Mouse (Mus musculus): ENCODE data around the gene Iqcd. TPM values are rescaled to one million over a fixed set of nuclear protein-coding genes. Genes with fewer than 3 reads are reported as not detected.

The Iqcd gene
- polyA plus RNA-seq, 1 experiment: not detected

GRCm38 (mm10) chr5:120624427-120624826 is 35.6 kb downstream of the Iqcd start:
- Histone ChIP-seq H3K4me1 (ENCODE audit: control insufficient read depth, insufficient read depth, insufficient read length, low read length) (no peaks in the 10 kb centered on the region), H3K27ac (replicated peaks; ENCODE audit: low read depth, low read length) (no peak overlapping the region), H3K4me3 (ENCODE audit: insufficient read depth, low read depth, low read length) (no peak overlapping the region)

GRCm38 (mm10) chr5:120626399-120626798 is 37.6 kb downstream of the Iqcd start:
- H3K27ac ChIP-seq (replicated peaks; ENCODE audit: low read depth, low read length): no peak overlapping the region
- no peaks in the 10 kb centered on the region for H3K4me1 ChIP-seq (ENCODE audit: control insufficient read depth, insufficient read depth, insufficient read length, low read length)
- no peak overlapping the region for H3K4me3 ChIP-seq (ENCODE audit: insufficient read depth, low read depth, low read length)

GRCm38 (mm10) chr5:120627515-120628300 is 38.9 kb downstream of the Iqcd start:
- no peak overlapping the region for H3K27ac ChIP-seq (replicated peaks; ENCODE audit: low read depth, low read length)
- no peak overlapping the region for H3K4me3 ChIP-seq (ENCODE audit: insufficient read depth, low read depth, low read length)
- H3K4me1 ChIP-seq (ENCODE audit: control insufficient read depth, insufficient read depth, insufficient read length, low read length): no peaks in the 10 kb centered on the region

- H3K4me1 ChIP-seq (ENCODE audit: control insufficient read depth, insufficient read depth, insufficient read length, low read length): no peaks in the 10 kb centered on the region
- H3K4me3 ChIP-seq (ENCODE audit: insufficient read depth, low read depth, low read length): no peak overlapping the region
Measured at GRCm38 (mm10) chr5:120628624-120629023, 39.8 kb downstream of the Iqcd start.

GRCm38 (mm10) chr5:120631128-120631527 is 42.3 kb downstream of the Iqcd start:
- no peak overlapping the region for H3K27ac ChIP-seq (replicated peaks; ENCODE audit: low read depth, low read length)
- no peaks in the 10 kb centered on the region for H3K4me1 ChIP-seq (ENCODE audit: control insufficient read depth, insufficient read depth, insufficient read length, low read length)
- H3K4me3 ChIP-seq (ENCODE audit: insufficient read depth, low read depth, low read length): no peak overlapping the region

More at GRCm38 (mm10) chr5:120628624-120629023, 39.8 kb downstream of the Iqcd start:
- no peak overlapping the region for H3K27ac ChIP-seq (replicated peaks; ENCODE audit: low read depth, low read length)

GRCm38 (mm10) chr5:120631892-120632291 is 43.1 kb downstream of the Iqcd start:
- no peak overlapping the region for H3K4me3 ChIP-seq (ENCODE audit: insufficient read depth, low read depth, low read length)
- no peak overlapping the region for H3K27ac ChIP-seq (replicated peaks; ENCODE audit: low read depth, low read length)
- H3K4me1 ChIP-seq (ENCODE audit: control insufficient read depth, insufficient read depth, insufficient read length, low read length): no peaks in the 10 kb centered on the region

GRCm38 (mm10) chr5:120634131-120634530 is 45.3 kb downstream of the Iqcd start, which contains the start of gene Cfap73:
Cfap73 (minus strand) TSS chr5:120634235.
- no peaks in the 10 kb centered on the region for H3K4me1 ChIP-seq (ENCODE audit: control insufficient read depth, insufficient read depth, insufficient read length, low read length)
- no peak within 1 kb of the TSS for H3K27ac ChIP-seq (replicated peaks; ENCODE audit: low read depth, low read length)
- H3K4me3 ChIP-seq (ENCODE audit: insufficient read depth, low read depth, low read length): no peak within 1 kb of the TSS

GRCm38 (mm10) chr5:120634860-120635259 is 46.0 kb downstream of the Iqcd start:
- Histone ChIP-seq H3K4me3 (ENCODE audit: insufficient read depth, low read depth, low read length) (no peak overlapping the region), H3K4me1 (ENCODE audit: control insufficient read depth, insufficient read depth, insufficient read length, low read length) (no peaks in the 10 kb centered on the region), H3K27ac (replicated peaks; ENCODE audit: low read depth, low read length) (no peak overlapping the region)

GRCm38 (mm10) chr5:120635633-120636032 is 46.8 kb downstream of the Iqcd start:
- H3K4me1 ChIP-seq (ENCODE audit: control insufficient read depth, insufficient read depth, insufficient read length, low read length): no peaks in the 10 kb centered on the region
- no peak overlapping the region for H3K27ac ChIP-seq (replicated peaks; ENCODE audit: low read depth, low read length)
- no peak overlapping the region for H3K4me3 ChIP-seq (ENCODE audit: insufficient read depth, low read depth, low read length)

GRCm38 (mm10) chr5:120640094-120640493 is 51.3 kb downstream of the Iqcd start:
- no peak overlapping the region for H3K27ac ChIP-seq (replicated peaks; ENCODE audit: low read depth, low read length)
- H3K4me1 ChIP-seq (ENCODE audit: control insufficient read depth, insufficient read depth, insufficient read length, low read length): no peaks in the 10 kb centered on the region
- no peak overlapping the region for H3K4me3 ChIP-seq (ENCODE audit: insufficient read depth, low read depth, low read length)

- no peak overlapping the region for H3K27ac ChIP-seq (replicated peaks; ENCODE audit: low read depth, low read length)
- H3K4me1 ChIP-seq (ENCODE audit: control insufficient read depth, insufficient read depth, insufficient read length, low read length): no peaks in the 10 kb centered on the region
- no peak overlapping the region for H3K4me3 ChIP-seq (ENCODE audit: insufficient read depth, low read depth, low read length)
Measured at GRCm38 (mm10) chr5:120643365-120644085, 54.7 kb downstream of the Iqcd start.

- Histone ChIP-seq H3K27ac (replicated peaks; ENCODE audit: low read depth, low read length) (no peak overlapping the region), H3K4me1 (ENCODE audit: control insufficient read depth, insufficient read depth, insufficient read length, low read length) (peaks cover 1% of the 10 kb centered on the region; the same call in 1 of the 2 replicates), H3K4me3 (ENCODE audit: insufficient read depth, low read depth, low read length) (no peak overlapping the region)
Measured at GRCm38 (mm10) chr5:120644227-120644626, 55.4 kb downstream of the Iqcd start.

- H3K27ac ChIP-seq (replicated peaks; ENCODE audit: low read depth, low read length): no peak overlapping the region
- H3K4me3 ChIP-seq (ENCODE audit: insufficient read depth, low read depth, low read length): no peak overlapping the region
- peaks cover 2% of the 10 kb centered on the region; the same call in 1 of the 2 replicates for H3K4me1 ChIP-seq (ENCODE audit: control insufficient read depth, insufficient read depth, insufficient read length, low read length)
Measured at GRCm38 (mm10) chr5:120645851-120646250, 57.0 kb downstream of the Iqcd start.

- no peak overlapping the region for H3K4me3 ChIP-seq (ENCODE audit: insufficient read depth, low read depth, low read length)
- peaks cover 2% of the 10 kb centered on the region; the same call in 1 of the 2 replicates for H3K4me1 ChIP-seq (ENCODE audit: control insufficient read depth, insufficient read depth, insufficient read length, low read length)
- no peak overlapping the region for H3K27ac ChIP-seq (replicated peaks; ENCODE audit: low read depth, low read length)
Measured at GRCm38 (mm10) chr5:120647361-120647760, 58.5 kb downstream of the Iqcd start.

- no peak overlapping the region for H3K27ac ChIP-seq (replicated peaks; ENCODE audit: low read depth, low read length)
- no peak overlapping the region for H3K4me3 ChIP-seq (ENCODE audit: insufficient read depth, low read depth, low read length)
- peaks cover 2% of the 10 kb centered on the region; the same call in 1 of the 2 replicates for H3K4me1 ChIP-seq (ENCODE audit: control insufficient read depth, insufficient read depth, insufficient read length, low read length)
Measured at GRCm38 (mm10) chr5:120647814-120648491, 59.1 kb downstream of the Iqcd start.
